Mouse (Mus musculus) brain, adult 2 months (tissue): ENCODE measurements at regions not wholly inside any gene's neighbourhood (a gene's known extent, or its start where the extent isn't known, plus 50 kb on each side); places are given as distances from the start of the nearest gene placed in this dataset.

Experiments used
- DNase-seq: peaks from one replicate; pipeline ENCODE4 v3.0.0; 2011; ENCODE audit warnings: low read depth, low spot score

- peak; percentile 2 for DNase-seq
Measured at GRCm38 (mm10) chr7:93424717-93425116, 345.1 kb downstream of the Fam181b start.

GRCm38 (mm10) chr7:93435034-93435433 lies 355.4 kb downstream of the Fam181b start:
- peak; percentile 65 for DNase-seq

- DNase-seq: no peak
Measured at GRCm38 (mm10) chr7:93454071-93454470, 374.4 kb downstream of the Fam181b start.

GRCm38 (mm10) chr7:93463377-93463776 lies 383.7 kb downstream of the Fam181b start:
- DNase-seq: peak; percentile 22

- peak; percentile 3 for DNase-seq
Measured at GRCm38 (mm10) chr7:93473371-93473770, 393.7 kb downstream of the Fam181b start.

- peak; percentile 79 for DNase-seq
Measured at GRCm38 (mm10) chr7:93510636-93511035, 431.0 kb downstream of the Fam181b start.

GRCm38 (mm10) chr7:93511237-93511636 lies 431.6 kb downstream of the Fam181b start:
- DNase-seq: peak; percentile 22

GRCm38 (mm10) chr7:93559131-93559530 lies 479.5 kb downstream of the Fam181b start:
- DNase-seq: no peak

GRCm38 (mm10) chr7:93577523-93577922 lies 497.9 kb downstream of the Fam181b start:
- DNase-seq: no peak

- no peak for DNase-seq
Measured at GRCm38 (mm10) chr7:93587121-93587520, 507.5 kb downstream of the Fam181b start.

GRCm38 (mm10) chr7:93588088-93588487 lies 508.4 kb downstream of the Fam181b start:
- DNase-seq: peak; percentile 12
